Mouse (Mus musculus): ENCODE measurements around the gene Plekhb1.
A peak's percentile ranks its signal among the peaks of the same experiment; 100 is the strongest.

The Plekhb1 gene

GRCm38 (mm10) chr7:100658093-100658578, 4.1 kb downstream of the Plekhb1 start:
- DNase-seq (ENCODE audit: inconsistent ontology term) = peak; percentile 93

DNA sequence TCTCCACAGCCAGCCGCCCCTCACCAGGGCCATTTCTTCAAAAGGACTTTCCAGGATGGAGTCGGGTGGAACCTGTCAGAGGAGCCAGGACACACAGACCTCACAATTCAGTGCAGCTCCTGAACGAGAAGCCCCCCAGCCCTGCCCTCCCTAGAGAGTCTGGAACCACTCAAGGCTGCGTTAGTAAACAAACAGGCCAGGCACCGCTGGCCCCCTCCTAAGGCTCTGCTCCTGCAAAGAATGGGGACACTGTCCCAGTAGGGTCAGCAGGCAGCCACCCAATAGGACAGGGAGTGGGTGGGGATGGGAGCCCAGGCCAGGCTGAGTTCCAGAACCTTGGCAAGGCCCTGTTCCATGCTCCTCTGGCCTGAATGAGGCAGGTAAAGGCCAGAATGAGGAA, 5.5 kb downstream of the Plekhb1 start:
- peak; percentile 81 for DNase-seq (ENCODE audit: inconsistent ontology term)

GRCm38 (mm10) chr7:100654441-100654840, 7.8 kb downstream of the Plekhb1 start:
- DNase-seq (ENCODE audit: inconsistent ontology term) = no peak

DNA sequence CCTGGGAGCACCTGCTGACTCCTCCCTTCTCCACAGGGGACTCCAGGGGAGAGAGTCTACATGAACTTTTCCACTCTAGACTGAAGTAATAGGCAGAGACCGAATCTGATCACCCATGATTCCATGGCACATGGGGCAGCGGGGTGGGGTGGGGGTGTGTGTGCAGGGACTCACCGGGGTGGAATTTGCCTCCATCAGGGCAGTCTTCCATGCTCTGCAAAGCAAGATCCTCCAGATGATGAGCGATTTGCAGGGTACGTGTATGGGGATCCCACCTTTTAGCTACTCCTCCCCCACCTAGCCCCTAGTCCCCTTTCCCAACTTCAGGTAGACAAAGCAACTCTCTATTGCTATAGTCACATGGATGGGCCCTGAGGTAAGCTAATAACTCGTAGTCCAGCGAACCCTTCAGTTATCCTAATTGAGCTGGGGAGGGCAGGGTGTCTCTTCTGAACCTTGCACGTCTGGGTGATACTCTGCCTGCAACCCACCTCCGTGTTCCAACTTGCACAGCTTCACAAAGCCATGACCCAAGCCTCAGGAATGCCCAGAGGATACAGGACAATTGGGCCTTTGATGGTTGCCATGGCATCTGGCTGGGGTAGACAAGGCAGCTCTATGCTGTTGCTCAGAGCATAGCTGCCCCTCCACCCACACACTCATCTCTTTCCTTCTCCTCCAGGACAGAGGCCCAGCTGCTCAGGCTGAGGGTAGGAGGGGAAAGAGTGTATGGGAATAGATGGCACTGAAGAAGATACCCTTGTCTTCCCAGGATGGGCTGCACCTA, 8.5 kb downstream of the Plekhb1 start:
- peak; percentile 97 for DNase-seq (ENCODE audit: inconsistent ontology term)

DNA sequence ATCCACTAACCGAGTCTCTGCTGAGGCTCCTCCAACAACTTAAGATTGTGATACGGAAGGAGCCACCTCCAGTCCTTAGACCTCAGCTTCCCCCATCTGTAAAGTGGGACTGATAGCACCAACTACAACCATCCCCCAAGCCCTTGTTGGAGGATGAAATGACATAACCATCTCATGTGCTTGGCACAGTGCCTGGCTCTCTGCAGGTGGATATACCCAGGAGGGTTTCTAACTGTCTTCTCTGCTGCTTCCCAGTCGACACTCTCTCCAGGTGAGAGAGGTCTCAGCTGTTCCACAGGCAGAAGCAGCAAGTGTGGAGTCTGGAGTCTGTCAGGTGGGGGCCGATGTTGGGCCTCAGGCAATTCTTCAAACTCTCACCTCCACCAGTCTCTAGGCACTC, 11.2 kb downstream of the Plekhb1 start:
- DNase-seq (ENCODE audit: inconsistent ontology term) = no peak

DNA sequence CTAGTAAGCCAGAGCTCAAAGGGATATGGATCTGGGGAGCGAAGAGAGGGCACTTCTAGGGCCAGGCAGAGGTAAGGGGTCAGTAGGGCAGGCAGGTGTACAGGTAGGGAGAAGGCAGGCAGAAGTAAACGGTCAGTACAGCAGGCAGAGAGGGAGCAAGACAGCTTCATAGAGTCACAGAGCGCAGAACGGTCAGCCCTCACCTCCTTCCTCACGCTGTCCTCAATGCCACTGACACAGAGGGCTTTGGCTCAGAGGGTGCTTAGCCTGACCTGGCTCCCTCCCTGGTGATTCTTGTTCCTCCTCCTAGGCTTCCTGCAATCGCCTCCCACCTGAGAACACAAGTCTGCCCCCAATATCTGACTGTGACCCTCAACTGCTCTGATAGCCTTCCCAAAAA, 11.8 kb downstream of the Plekhb1 start:
- no peak for DNase-seq (ENCODE audit: inconsistent ontology term)

GRCm38 (mm10) chr7:100649826-100650225, 12.4 kb downstream of the Plekhb1 start:
- DNase-seq (ENCODE audit: inconsistent ontology term) = no peak

- no peak for DNase-seq (ENCODE audit: inconsistent ontology term)
These were observed 13.1 kb downstream of the Plekhb1 start for GRCm38 (mm10) chr7:100649095-100649494.

- DNase-seq (ENCODE audit: inconsistent ontology term) = peak; percentile 68
These were observed 17.1 kb downstream of the Plekhb1 start for GRCm38 (mm10) chr7:100645147-100645546.

GRCm38 (mm10) chr7:100642413-100642812, 19.8 kb downstream of the Plekhb1 start:
- DNase-seq (ENCODE audit: inconsistent ontology term) = no peak

DNA sequence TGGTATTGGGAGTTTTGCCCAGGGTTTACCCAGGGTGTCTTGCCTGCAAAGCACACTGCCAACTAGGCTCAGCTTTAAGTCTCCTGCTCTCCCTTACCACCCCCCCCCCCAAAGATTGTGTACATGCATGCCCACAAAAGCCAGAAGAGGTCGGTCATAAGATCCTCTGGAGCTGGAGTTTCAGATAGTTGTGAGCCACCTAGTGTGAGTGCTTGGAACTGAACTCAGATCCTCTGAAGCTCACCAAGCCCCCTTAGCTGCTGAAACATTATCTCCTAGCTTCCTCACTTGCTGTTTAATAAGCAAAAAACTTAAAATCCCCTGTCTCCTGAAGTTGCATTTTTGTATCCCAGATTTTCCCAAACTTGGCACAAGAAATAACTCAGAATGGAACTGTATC, 24.6 kb downstream of the Plekhb1 start:
- no peak for DNase-seq (ENCODE audit: inconsistent ontology term)

DNA sequence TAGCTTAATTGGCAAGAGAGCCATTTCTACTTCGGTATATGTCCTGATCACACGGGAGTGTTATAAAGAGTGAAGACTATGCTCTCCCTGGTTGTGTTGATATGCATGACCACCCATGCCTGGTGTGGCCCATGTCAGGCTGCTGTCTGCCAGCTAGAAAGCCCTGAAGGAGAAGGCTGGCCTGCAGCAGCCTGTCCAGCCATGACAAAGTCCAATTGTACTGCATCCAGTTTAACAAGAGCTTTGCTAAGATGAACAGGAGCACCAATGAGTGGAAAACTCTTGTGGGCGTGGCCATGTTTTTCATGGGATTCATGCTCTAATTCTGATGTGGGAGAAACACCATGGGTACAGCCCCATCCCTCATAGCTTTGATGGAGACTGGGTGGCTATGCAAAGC, 37.7 kb downstream of the Plekhb1 start:
- DNase-seq (ENCODE audit: inconsistent ontology term) = no peak

- no peak for DNase-seq (ENCODE audit: inconsistent ontology term)
These were observed 39.9 kb downstream of the Plekhb1 start for GRCm38 (mm10) chr7:100622277-100622676.

DNA sequence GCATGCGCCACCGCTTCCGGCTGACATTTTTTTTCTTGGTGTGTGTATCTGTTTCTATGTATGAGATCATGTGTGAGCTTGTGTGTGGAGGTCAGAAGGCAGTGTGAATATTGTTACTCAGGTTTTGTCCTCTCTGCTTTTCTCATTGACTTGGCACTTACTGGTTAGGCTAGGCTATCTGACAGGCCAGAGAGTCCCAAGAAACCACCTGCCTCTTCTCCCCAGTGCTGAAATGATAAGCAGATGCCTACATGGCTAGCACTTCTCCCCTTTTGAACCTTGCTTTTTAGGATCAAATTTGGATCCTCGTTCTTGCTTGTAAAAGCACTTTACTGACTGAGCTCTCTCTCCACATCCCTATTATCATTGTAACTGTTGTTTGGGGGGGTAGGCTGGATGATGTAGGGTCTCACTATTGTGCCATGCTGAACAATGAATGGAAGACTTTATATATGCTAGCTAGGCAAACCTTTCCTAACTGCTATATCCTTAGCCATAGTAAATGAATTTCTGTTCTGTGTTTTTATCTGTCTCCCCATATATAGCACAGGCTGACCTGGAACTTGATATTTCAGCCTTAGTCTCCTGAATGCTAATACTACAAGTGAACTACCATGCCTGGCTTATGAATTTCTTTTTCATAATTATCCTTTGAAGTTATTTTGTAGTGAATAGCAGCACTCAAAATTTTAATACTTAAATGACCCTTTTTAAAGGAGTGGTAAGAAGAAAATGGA, 45.9 kb downstream of the Plekhb1 start:
- no peak for DNase-seq (ENCODE audit: inconsistent ontology term)

GRCm38 (mm10) chr7:100608910-100609309, 53.3 kb downstream of the Plekhb1 start:
- no peak for DNase-seq (ENCODE audit: inconsistent ontology term)

DNA sequence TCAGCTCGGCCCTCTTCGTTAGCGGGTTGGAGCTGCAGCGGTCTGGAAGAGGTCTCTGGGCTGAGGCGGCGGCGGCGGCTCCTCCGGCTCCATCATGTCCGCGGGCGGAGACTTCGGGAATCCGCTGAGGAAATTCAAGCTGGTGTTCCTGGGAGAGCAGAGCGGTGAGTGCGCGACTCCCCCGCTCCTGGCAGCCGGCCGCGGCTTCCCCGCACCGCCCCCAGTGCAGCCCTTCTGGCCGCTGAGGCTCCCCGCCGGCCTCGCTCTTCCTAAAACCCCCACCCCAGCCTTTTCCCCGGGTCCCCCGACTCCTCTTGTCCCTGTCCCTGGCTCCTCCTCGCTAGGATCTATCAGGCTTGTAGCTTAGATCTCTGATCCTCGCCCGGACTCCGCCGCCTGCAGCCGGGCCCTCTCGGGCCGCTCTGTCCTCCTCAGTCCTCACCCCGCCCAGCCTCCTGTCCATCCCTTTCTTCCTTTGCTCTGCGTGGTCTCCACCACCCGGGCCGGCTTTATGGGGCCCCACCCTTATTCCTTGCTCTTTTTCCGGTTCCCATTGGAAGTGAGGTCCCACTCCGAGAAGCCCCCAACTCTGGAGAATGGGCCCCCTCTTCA, 54.0 kb downstream of the Plekhb1 start, which contains the start of gene Mrpl48:
Gene Mrpl48, minus strand, starts transcription at position 172 of the 612 bp plus-strand sequence.
- peak; percentile 72 for DNase-seq (ENCODE audit: inconsistent ontology term)

DNA sequence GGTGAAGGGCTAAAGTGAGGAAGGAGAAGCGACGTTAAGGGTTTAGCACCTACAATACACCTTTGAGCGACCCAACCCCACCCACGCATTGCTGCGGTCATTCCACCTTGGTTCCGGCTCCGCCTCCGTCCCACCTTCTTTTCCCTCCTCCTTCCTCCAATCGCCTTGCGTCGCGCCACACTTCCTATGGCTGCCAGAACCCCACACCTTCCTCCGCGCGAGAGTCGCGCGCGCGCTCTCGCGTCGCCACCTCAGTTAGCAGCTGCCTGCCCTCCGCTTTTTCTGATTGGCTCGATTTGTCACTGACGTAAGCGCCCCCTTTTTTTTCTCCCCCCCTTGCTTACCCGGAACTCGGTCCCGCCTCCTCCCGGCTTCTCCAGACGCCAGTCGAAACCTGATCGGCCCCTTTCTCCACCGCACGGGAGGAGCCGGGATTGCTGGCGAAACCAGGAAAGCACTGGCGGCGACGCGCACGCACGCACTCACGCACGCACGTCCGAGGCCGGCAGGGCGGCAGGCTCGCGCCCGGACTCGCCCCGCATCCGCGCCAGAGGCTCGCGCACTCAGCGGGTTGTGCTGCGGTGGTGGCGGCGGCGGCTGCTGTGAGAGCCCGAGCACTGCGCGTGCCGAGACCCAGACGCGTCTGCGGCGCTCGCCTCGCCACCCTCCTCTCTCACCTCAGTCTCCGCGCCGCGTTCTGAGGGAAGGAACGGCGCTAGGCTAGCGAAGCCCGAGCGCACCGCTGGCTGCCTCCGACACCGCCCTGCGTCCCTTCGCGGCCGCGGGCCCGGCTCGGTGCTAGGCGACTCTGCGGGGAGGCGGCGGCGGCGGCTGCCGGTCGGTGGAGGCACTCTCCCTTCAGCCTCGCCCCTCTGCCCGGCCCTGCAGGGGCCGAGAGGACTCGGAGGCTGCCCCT, 54.7 kb downstream of the Plekhb1 start, which contains the start of gene Rab6a:
Gene Rab6a, plus strand, starts transcription at position 197 of the 916 bp plus-strand sequence.
- peak; percentile 100 for DNase-seq (ENCODE audit: inconsistent ontology term)

DNA sequence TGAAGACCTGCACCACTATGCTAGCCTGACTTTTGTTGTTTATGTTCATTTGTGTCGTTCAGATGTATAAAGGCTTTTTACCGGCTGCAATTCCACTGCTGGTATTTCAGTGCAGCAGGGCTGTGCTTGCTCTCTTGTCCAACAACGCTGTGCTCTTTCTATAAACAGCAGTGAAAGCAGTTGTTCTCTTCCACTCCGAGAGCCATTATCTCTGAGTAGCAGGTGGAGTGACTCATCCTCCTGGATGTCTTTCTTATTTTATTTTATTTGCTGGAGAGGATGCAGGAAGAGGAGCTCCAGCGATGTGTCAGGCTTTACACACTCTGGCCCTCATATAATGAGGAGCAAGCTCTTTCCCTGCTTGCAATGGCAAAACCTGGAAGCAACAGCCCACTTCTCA, 62.0 kb downstream of the Plekhb1 start:
- no peak for DNase-seq (ENCODE audit: inconsistent ontology term)

- no peak for DNase-seq (ENCODE audit: inconsistent ontology term)
These were observed 68.9 kb downstream of the Plekhb1 start for GRCm38 (mm10) chr7:100593349-100593748.
